Mouse (Mus musculus) kidney, postnatal 4 days (tissue): ENCODE results near the gene Defb45.

Experiments used
- DNase-seq, 2 experiments: peaks; one replicate each; pipeline ENCODE4 v3.0.0; 2021; ENCODE audit warnings: mixed read lengths in 2 of 2

The Defb45 gene

GRCm38 (mm10) chr2:152599299-152599698 is at the start of gene Defb45:
Gene Defb45 (minus strand): TSS chr2:152599399.
- DNase-seq: no peak

- peak; percentile 82 to 87 for DNase-seq
Observed at GRCm38 (mm10) chr2:152639406-152640113, 40.4 kb upstream of the Defb45 start.

- peak in 1 of 2 experiments; percentile 49 for DNase-seq
Observed at GRCm38 (mm10) chr2:152638865-152639264, 39.7 kb upstream of the Defb45 start.

GRCm38 (mm10) chr2:152637381-152637780 is 38.2 kb upstream of the Defb45 start:
- no peak for DNase-seq

GRCm38 (mm10) chr2:152637006-152637322 is 37.8 kb upstream of the Defb45 start:
- DNase-seq: no peak

GRCm38 (mm10) chr2:152636246-152637005 is 37.2 kb upstream of the Defb45 start:
- DNase-seq: peak; percentile 87 to 92

- DNase-seq: no peak
Observed at GRCm38 (mm10) chr2:152634311-152634710, 35.1 kb upstream of the Defb45 start.

GRCm38 (mm10) chr2:152633334-152633733 is 34.1 kb upstream of the Defb45 start:
- DNase-seq: peak; percentile 54 to 62

- DNase-seq: no peak
Observed at GRCm38 (mm10) chr2:152629904-152630303, 30.7 kb upstream of the Defb45 start.

GRCm38 (mm10) chr2:152629239-152629638 is 30.0 kb upstream of the Defb45 start:
- DNase-seq: no peak

- DNase-seq: peak; percentile 52 to 67
Observed at GRCm38 (mm10) chr2:152628066-152628465, 28.9 kb upstream of the Defb45 start.

- DNase-seq: peak; percentile 80 to 83
Observed at GRCm38 (mm10) chr2:152626774-152627591, 27.8 kb upstream of the Defb45 start, which contains the start of gene Rem1. Gene Rem1 (plus strand): TSS chr2:152626951.

- no peak for DNase-seq
Observed at GRCm38 (mm10) chr2:152625256-152625655, 26.1 kb upstream of the Defb45 start.

GRCm38 (mm10) chr2:152624566-152624965 is 25.4 kb upstream of the Defb45 start:
- no peak for DNase-seq

- DNase-seq: no peak
Observed at GRCm38 (mm10) chr2:152622953-152623352, 23.8 kb upstream of the Defb45 start, which contains the start of gene Defb25. Gene Defb25 (minus strand): TSS chr2:152623053.

- DNase-seq: no peak
Observed at GRCm38 (mm10) chr2:152622151-152622550, 23.0 kb upstream of the Defb45 start.

- DNase-seq: peak in 1 of 2 experiments; percentile 55
Observed at GRCm38 (mm10) chr2:152620367-152621134, 21.4 kb upstream of the Defb45 start.

- no peak for DNase-seq
Observed at GRCm38 (mm10) chr2:152617374-152617773, 18.2 kb upstream of the Defb45 start.

GRCm38 (mm10) chr2:152616470-152616869 is 17.3 kb upstream of the Defb45 start:
- DNase-seq: no peak

- DNase-seq: peak in 1 of 2 experiments; percentile 64
Observed at GRCm38 (mm10) chr2:152615563-152615962, 16.4 kb upstream of the Defb45 start.

GRCm38 (mm10) chr2:152612193-152612592 is 13.0 kb upstream of the Defb45 start:
- DNase-seq: no peak

- no peak for DNase-seq
Observed at GRCm38 (mm10) chr2:152608719-152609118, 9.5 kb upstream of the Defb45 start.
